Mouse (Mus musculus) thymus, adult 2 months (tissue): ENCODE data around the gene Lig3.
"Not testable (repeated sequence)": the region's sequence is repeated elsewhere in the genome, so short reads cannot be mapped to it uniquely, and the experiment has no call there.

Experiments
- CTCF ChIP-seq: fragments of 200-500 bp; IDR thresholded peaks from 2 replicates; pipeline ENCODE4 v1.5.1; 2012; ENCODE audit warnings: mild to moderate bottlenecking, control low read depth, low read length, moderate library complexity, borderline replicate concordance; ENCODE audit not compliant: control insufficient read depth, poor library complexity, insufficient read depth; ENCODE audit errors: extremely low read depth
- POLR2A ChIP-seq: fragments of 200-500 bp; IDR thresholded peaks from 2 replicates; pipeline ENCODE4 v1.6.1; 2012; ENCODE audit warnings: mild to moderate bottlenecking, low read length, control low read depth, moderate library complexity; ENCODE audit not compliant: control insufficient read depth, poor library complexity, insufficient read depth; ENCODE audit errors: extremely low read depth

DNA sequence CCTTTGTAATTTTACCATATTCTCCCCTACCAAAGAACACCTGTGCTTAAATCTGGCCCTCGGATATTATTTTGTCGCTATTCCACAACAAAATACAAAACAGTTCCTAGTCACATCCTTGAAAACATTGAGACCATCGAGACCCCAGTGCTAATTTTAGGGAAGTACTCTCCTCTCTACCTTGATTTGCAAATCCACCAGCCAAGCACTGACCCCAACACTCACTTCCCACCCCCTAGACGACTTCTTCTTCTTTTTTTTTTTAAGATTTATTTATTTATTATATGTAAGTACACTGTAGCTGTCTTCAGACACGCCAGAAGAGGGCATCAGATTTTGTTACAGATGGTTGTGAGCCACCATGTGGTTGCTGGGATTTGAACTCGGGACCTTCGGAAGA is 53.5 kb downstream of the Lig3 start:
- not testable (repeated sequence) for TF ChIP-seq CTCF, POLR2A
